Mouse (Mus musculus): ENCODE data around the gene Jph2. TPM values are rescaled to one million over a fixed set of nuclear protein-coding genes. Genes with fewer than 3 reads are reported as not detected.
A peak's percentile ranks its signal among the peaks of the same experiment; 100 is the strongest.

Jph2 gene
- total and polyA plus RNA-seq, 3 experiments: 193 to 391 (median 389) TPM

GRCm38 (mm10) chr2:163310163-163310688, 87.6 kb downstream of the Jph2 start:
- Histone ChIP-seq H3K27me3 (ENCODE audit: control insufficient read depth, insufficient read depth, low read length) (no peaks in the 10 kb centered on the region), H3K4me3 (no peak overlapping the region), H3K4me1 (ENCODE audit: control insufficient read depth, insufficient read depth, low read length) (no peaks in the 10 kb centered on the region), H3K36me3 (ENCODE audit: control insufficient read depth, insufficient read depth, low read length) (no peaks in the 10 kb centered on the region), H3K79me2 (replicated peaks; ENCODE audit: control insufficient read depth, insufficient read depth, low read length) (no peaks in the 10 kb centered on the region), H3K27ac (no peak overlapping the region), H3K9ac (ENCODE audit: low read depth, low read length) (no peak overlapping the region)
- WGBS: 78% methylated on average over 11 of the region's 11 CpGs
- intact Hi-C loops (cut with DNase I): no loop called here
- no peak for DNase-seq
- TF ChIP-seq POLR2A (IDR thresholded peaks at IDR 0.05; ENCODE audit: insufficient read depth, low read depth, low read length): no peak
- no peak for TF ChIP-seq CTCF (IDR thresholded peaks at IDR 0.05)
- TF ChIP-seq EP300 (IDR thresholded peaks at IDR 0.05; ENCODE audit: insufficient read depth, low read depth, low read length): no peak

DNA sequence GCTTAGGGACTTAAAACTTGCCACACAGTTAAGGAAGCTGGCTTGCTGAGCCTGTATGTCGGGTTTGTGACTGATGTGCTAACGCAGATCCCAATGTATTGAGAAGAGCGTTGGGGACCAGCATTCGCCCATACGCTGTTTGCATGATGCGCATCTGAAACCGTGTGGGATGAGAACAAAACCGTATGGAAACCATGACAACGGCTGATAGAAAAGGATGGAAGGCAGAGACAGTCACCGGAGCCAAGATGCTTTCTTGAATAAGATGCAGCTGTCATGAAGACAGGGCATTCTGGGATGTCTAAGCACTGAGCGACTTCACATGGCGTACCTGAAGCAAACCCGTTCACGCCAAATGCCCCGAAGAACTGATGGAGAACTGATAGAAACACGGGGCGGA, 88.4 kb downstream of the Jph2 start:
- no peaks in the 10 kb centered on the region for H3K4me1 ChIP-seq (ENCODE audit: control insufficient read depth, insufficient read depth, low read length)
- WGBS: 91% methylated on average over 17 of the region's 17 CpGs
- no peak overlapping the region for H3K9ac ChIP-seq (ENCODE audit: low read depth, low read length)
- H3K27ac ChIP-seq: no peak overlapping the region
- no peak for DNase-seq
- intact Hi-C loops (cut with DNase I): no loop called here
- TF ChIP-seq POLR2A (IDR thresholded peaks at IDR 0.05; ENCODE audit: insufficient read depth, low read depth, low read length) (no peak), CTCF (IDR thresholded peaks at IDR 0.05) (no peak), EP300 (IDR thresholded peaks at IDR 0.05; ENCODE audit: insufficient read depth, low read depth, low read length) (no peak)
- H3K27me3 ChIP-seq (ENCODE audit: control insufficient read depth, insufficient read depth, low read length): no peaks in the 10 kb centered on the region
- no peaks in the 10 kb centered on the region for H3K79me2 ChIP-seq (replicated peaks; ENCODE audit: control insufficient read depth, insufficient read depth, low read length)
- H3K4me3 ChIP-seq: no peak overlapping the region
- H3K36me3 ChIP-seq (ENCODE audit: control insufficient read depth, insufficient read depth, low read length): no peaks in the 10 kb centered on the region

- intact Hi-C loops (cut with DNase I): no loop called here
- H3K4me1 ChIP-seq (ENCODE audit: control insufficient read depth, insufficient read depth, low read length): no peaks in the 10 kb centered on the region
- no peaks in the 10 kb centered on the region for H3K79me2 ChIP-seq (replicated peaks; ENCODE audit: control insufficient read depth, insufficient read depth, low read length)
- no peaks in the 10 kb centered on the region for H3K27me3 ChIP-seq (ENCODE audit: control insufficient read depth, insufficient read depth, low read length)
- no peak for DNase-seq
- no peak overlapping the region for H3K4me3 ChIP-seq
- no peak for TF ChIP-seq CTCF (IDR thresholded peaks at IDR 0.05)
- no peak for TF ChIP-seq EP300 (IDR thresholded peaks at IDR 0.05; ENCODE audit: insufficient read depth, low read depth, low read length)
- TF ChIP-seq POLR2A (IDR thresholded peaks at IDR 0.05; ENCODE audit: insufficient read depth, low read depth, low read length): no peak
- no peak overlapping the region for H3K27ac ChIP-seq
- H3K9ac ChIP-seq (ENCODE audit: low read depth, low read length): no peak overlapping the region
- 85% methylated on average over 9 of the region's 9 CpGs for WGBS
- H3K36me3 ChIP-seq (ENCODE audit: control insufficient read depth, insufficient read depth, low read length): no peaks in the 10 kb centered on the region
These were observed 94.8 kb downstream of the Jph2 start for GRCm38 (mm10) chr2:163303037-163303436.

DNA sequence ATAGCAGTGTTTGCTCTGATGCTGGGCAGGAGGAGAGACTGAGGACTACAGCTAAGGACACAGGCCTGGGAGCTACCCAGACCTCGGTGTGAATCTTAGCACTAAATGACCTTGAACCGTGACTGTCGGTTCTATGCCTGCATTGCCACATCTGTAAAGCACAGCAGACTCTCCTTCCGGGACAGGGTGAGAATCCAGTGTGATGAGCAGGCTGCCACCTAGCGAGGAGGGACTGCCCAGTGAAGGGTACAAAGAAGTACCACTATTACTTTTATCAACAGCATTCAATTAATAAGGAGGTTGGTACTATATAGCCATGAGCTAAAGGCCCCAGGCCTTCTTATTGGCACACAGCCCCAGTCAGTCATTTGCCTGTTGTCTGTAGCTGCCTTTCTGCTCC, 96.2 kb downstream of the Jph2 start:
- intact Hi-C loops (cut with DNase I): no loop called here
- Histone ChIP-seq H3K4me3 (no peak overlapping the region), H3K36me3 (ENCODE audit: control insufficient read depth, insufficient read depth, low read length) (no peaks in the 10 kb centered on the region), H3K4me1 (ENCODE audit: control insufficient read depth, insufficient read depth, low read length) (no peaks in the 10 kb centered on the region), H3K9ac (ENCODE audit: low read depth, low read length) (no peak overlapping the region), H3K27ac (no peak overlapping the region), H3K79me2 (replicated peaks; ENCODE audit: control insufficient read depth, insufficient read depth, low read length) (no peaks in the 10 kb centered on the region), H3K27me3 (ENCODE audit: control insufficient read depth, insufficient read depth, low read length) (no peaks in the 10 kb centered on the region)
- 55% methylated on average over 5 of the region's 5 CpGs for WGBS
- TF ChIP-seq POLR2A (IDR thresholded peaks at IDR 0.05; ENCODE audit: insufficient read depth, low read depth, low read length): no peak
- TF ChIP-seq CTCF (IDR thresholded peaks at IDR 0.05): no peak
- no peak for TF ChIP-seq EP300 (IDR thresholded peaks at IDR 0.05; ENCODE audit: insufficient read depth, low read depth, low read length)
- no peak for DNase-seq

DNA sequence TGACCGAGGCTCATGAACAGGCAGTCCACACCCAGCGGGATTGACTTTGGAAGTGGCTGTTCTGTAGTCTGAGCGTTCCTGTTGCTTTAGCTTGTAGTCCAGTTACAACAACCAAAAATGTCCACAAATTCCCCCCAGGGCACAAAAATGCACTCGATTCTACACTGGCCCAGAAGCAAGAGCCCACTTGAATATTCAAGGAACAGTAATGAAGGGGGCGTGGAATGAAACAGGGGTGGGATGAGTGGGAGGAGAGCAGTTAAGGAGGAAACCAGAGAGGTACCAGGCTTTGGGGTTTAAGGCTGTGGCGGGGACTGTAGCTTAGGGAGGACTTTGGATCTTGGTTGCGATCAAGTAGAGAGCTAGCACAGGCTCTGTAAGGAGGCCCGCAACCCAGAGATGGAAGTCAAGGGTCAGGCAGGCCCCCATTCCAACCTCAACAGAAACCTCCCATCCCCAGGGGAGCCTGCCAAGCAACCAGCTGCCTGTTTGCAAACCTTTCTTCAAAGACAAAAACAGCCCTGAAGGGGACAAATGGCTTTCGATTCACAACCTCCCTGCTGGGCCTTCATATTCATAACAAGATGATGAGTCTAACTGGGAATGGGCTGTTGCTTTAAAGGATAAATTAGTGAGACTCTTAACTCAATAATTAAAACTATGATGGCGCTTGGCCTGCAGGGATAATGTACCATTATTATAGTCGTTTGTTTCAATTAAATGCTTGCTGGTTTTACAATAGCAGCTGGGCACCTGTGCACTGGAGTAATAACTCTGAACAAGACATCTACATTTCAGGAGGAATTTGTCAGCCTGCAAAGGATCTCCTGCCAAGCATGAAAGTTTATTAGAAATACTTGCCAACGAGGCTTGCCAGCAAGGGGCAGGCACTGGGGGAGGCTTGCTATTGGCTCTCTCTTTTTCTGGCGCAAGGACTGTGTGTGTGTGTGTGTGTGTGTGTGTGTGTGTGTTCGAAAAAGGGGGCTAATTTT, 97.4 kb downstream of the Jph2 start:
- no peaks in the 10 kb centered on the region for H3K27me3 ChIP-seq (ENCODE audit: control insufficient read depth, insufficient read depth, low read length)
- TF ChIP-seq CTCF (IDR thresholded peaks at IDR 0.05): no peak
- no peak for TF ChIP-seq EP300 (IDR thresholded peaks at IDR 0.05; ENCODE audit: insufficient read depth, low read depth, low read length)
- no peak for TF ChIP-seq POLR2A (IDR thresholded peaks at IDR 0.05; ENCODE audit: insufficient read depth, low read depth, low read length)
- H3K4me1 ChIP-seq (ENCODE audit: control insufficient read depth, insufficient read depth, low read length): no peaks in the 10 kb centered on the region
- H3K9ac ChIP-seq (ENCODE audit: low read depth, low read length): no peak overlapping the region
- no peaks in the 10 kb centered on the region for H3K36me3 ChIP-seq (ENCODE audit: control insufficient read depth, insufficient read depth, low read length)
- intact Hi-C loops (cut with DNase I): no loop called here
- H3K79me2 ChIP-seq (replicated peaks; ENCODE audit: control insufficient read depth, insufficient read depth, low read length): no peaks in the 10 kb centered on the region
- H3K4me3 ChIP-seq: no peak overlapping the region
- DNase-seq: peak in 1 of 2 experiments; percentile 9
- 69% methylated on average over 14 of the region's 14 CpGs for WGBS
- H3K27ac ChIP-seq: no peak overlapping the region

All from heart, adult 2 months (tissue).